Mouse (Mus musculus) stomach, embryonic 14.5 days (tissue): ENCODE data around the gene 1600014C10Rik. TPM values are rescaled to one million over a fixed set of nuclear protein-coding genes. Genes with fewer than 3 reads are reported as not detected.

ENCODE experiments used
- ATAC-seq: fragments of 200-750 bp; cut with Nextera tagmentation; 2 replicates; pipeline ENCODE4 v1.8.0; 2017; ENCODE audit warnings: low read depth, moderate TSS enrichment; ENCODE audit not compliant: insufficient number of reproducible peaks, insufficient read depth, low FRiP score
- H3K27ac ChIP-seq: fragments of 300-500 bp; sonication (generic); 2 replicates; pipeline ENCODE4 v1.5.1; 2014; ENCODE audit warnings: mild to moderate bottlenecking, low read length, moderate library complexity, mixed read lengths
- H3K27me3 ChIP-seq: fragments of 300-500 bp; sonication (generic); 2 replicates; pipeline ENCODE4 v1.6.1; 2014; ENCODE audit warnings: low read length, control low read depth, mixed read lengths; ENCODE audit not compliant: control insufficient read depth, insufficient read depth
- H3K36me3 ChIP-seq: fragments of 300-500 bp; sonication (generic); 2 replicates; pipeline ENCODE4 v1.6.1; 2014; ENCODE audit warnings: mild to moderate bottlenecking, control low read depth, low read length, moderate library complexity, mixed read lengths; ENCODE audit not compliant: control insufficient read depth, insufficient read depth
- H3K4me1 ChIP-seq: fragments of 300-500 bp; sonication (generic); 2 replicates; pipeline ENCODE4 v1.6.1; 2014; ENCODE audit warnings: low read length, control low read depth, mixed read lengths; ENCODE audit not compliant: control insufficient read depth, insufficient read depth
- H3K4me2 ChIP-seq: fragments of 300-500 bp; sonication (generic); replicated peaks from 2 replicates; pipeline ENCODE4 v1.6.1; 2014; ENCODE audit warnings: low read depth, low read length, control low read depth
- H3K4me3 ChIP-seq: fragments of 300-500 bp; sonication (generic); 2 replicates; pipeline ENCODE4 v1.5.1; 2014; ENCODE audit warnings: low read depth, low read length, control low read depth
- H3K9ac ChIP-seq: fragments of 300-500 bp; sonication (generic); replicated peaks from 2 replicates; pipeline ENCODE4 v1.6.1; 2014; ENCODE audit warnings: low read depth, mild to moderate bottlenecking, control low read depth, low read length, moderate library complexity, mixed read lengths
- H3K9me3 ChIP-seq: fragments of 300-500 bp; sonication (generic); 2 replicates; pipeline ENCODE4 v1.6.1; 2016; ENCODE audit warnings: low read depth, low read length, control low read depth; ENCODE audit not compliant: control insufficient read depth
- WGBS: fragments of 180-500 bp; shearing (Covaris S2); extraction: QIAGEN DNeasy Blood & Tissue Kit; methylation state at CpG from one replicate; pipeline ENCODE4 v1.1.7; 2014; 5-methylcytosine and 5-hydroxymethylcytosine counted together
- polyA plus RNA-seq: library from polyadenylated mRNA; unstranded; fragments of >200 nt; fragmentation: Nextera tagmentation; extraction: Ambion mirVana; gene quantifications from 2 replicates; pipeline ENCODE4 v1.2.1, GENCODE M21; 2014

1600014C10Rik gene
- polyA plus RNA-seq, 1 experiment from 2014 or later, result 14.7 TPM

GRCm38 (mm10) chr7:38215281-38215680 is 32.3 kb downstream of the 1600014C10Rik start:
- H3K4me3 ChIP-seq, result no peak overlapping the region
- no peak overlapping the region for H3K27ac ChIP-seq
- 60% methylated on average over 7 of the region's 7 CpGs for WGBS
- H3K36me3 ChIP-seq, result no peaks in the 10 kb centered on the region
- no peak overlapping the region for H3K9ac ChIP-seq
- H3K27me3 ChIP-seq, result no peaks in the 10 kb centered on the region
- no peak for ATAC-seq
- no peaks in the 10 kb centered on the region for H3K9me3 ChIP-seq
- H3K4me1 ChIP-seq, result no peaks in the 10 kb centered on the region
- H3K4me2 ChIP-seq, result no peak overlapping the region

GRCm38 (mm10) chr7:38215697-38216096 is 32.7 kb downstream of the 1600014C10Rik start:
- no peaks in the 10 kb centered on the region for H3K9me3 ChIP-seq
- H3K27ac ChIP-seq, result no peak overlapping the region
- no peak for ATAC-seq
- no peaks in the 10 kb centered on the region for H3K36me3 ChIP-seq
- H3K27me3 ChIP-seq, result no peaks in the 10 kb centered on the region
- no peak overlapping the region for H3K4me2 ChIP-seq
- 84% methylated on average over 6 of the region's 6 CpGs for WGBS
- no peak overlapping the region for H3K4me3 ChIP-seq
- H3K4me1 ChIP-seq, result no peaks in the 10 kb centered on the region
- H3K9ac ChIP-seq, result no peak overlapping the region

GRCm38 (mm10) chr7:38217417-38218171 is 34.6 kb downstream of the 1600014C10Rik start:
- H3K4me1 ChIP-seq, result no peaks in the 10 kb centered on the region
- 71% methylated on average over 5 of the region's 5 CpGs for WGBS
- no peak overlapping the region for H3K27ac ChIP-seq
- no peak overlapping the region for H3K4me2 ChIP-seq
- no peak overlapping the region for H3K9ac ChIP-seq
- H3K9me3 ChIP-seq, result no peaks in the 10 kb centered on the region
- no peak for ATAC-seq
- no peaks in the 10 kb centered on the region for H3K36me3 ChIP-seq
- H3K4me3 ChIP-seq, result no peak overlapping the region
- H3K27me3 ChIP-seq, result no peaks in the 10 kb centered on the region

GRCm38 (mm10) chr7:38218631-38219367 is 35.8 kb downstream of the 1600014C10Rik start:
- no peaks in the 10 kb centered on the region for H3K27me3 ChIP-seq
- H3K4me1 ChIP-seq, result no peaks in the 10 kb centered on the region
- H3K27ac ChIP-seq, result no peak overlapping the region
- no peak overlapping the region for H3K4me2 ChIP-seq
- no peaks in the 10 kb centered on the region for H3K36me3 ChIP-seq
- ATAC-seq, result no peak
- H3K9ac ChIP-seq, result no peak overlapping the region
- H3K4me3 ChIP-seq, result no peak overlapping the region
- H3K9me3 ChIP-seq, result no peaks in the 10 kb centered on the region
- 79% methylated on average over 8 of the region's 8 CpGs for WGBS

GRCm38 (mm10) chr7:38219526-38219925 is 36.5 kb downstream of the 1600014C10Rik start:
- no peak overlapping the region for H3K4me2 ChIP-seq
- no peaks in the 10 kb centered on the region for H3K4me1 ChIP-seq
- H3K9ac ChIP-seq, result no peak overlapping the region
- H3K36me3 ChIP-seq, result no peaks in the 10 kb centered on the region
- whole genome bisulfite sequencing, result 87% methylated on average over 4 of the region's 4 CpGs
- H3K27ac ChIP-seq, result no peak overlapping the region
- H3K4me3 ChIP-seq, result no peak overlapping the region
- no peaks in the 10 kb centered on the region for H3K9me3 ChIP-seq
- ATAC-seq, result no peak
- no peaks in the 10 kb centered on the region for H3K27me3 ChIP-seq

GRCm38 (mm10) chr7:38220866-38221265 is 37.8 kb downstream of the 1600014C10Rik start:
- Histone ChIP-seq H3K27me3 (no peaks in the 10 kb centered on the region), H3K9ac (no peak overlapping the region), H3K4me2 (no peak overlapping the region), H3K4me1 (no peaks in the 10 kb centered on the region), H3K9me3 (no peaks in the 10 kb centered on the region), H3K4me3 (no peak overlapping the region), H3K36me3 (no peaks in the 10 kb centered on the region), H3K27ac (no peak overlapping the region)
- WGBS, result 97% methylated on average over 7 of the region's 7 CpGs
- no peak for ATAC-seq

GRCm38 (mm10) chr7:38224577-38225369 is 41.8 kb downstream of the 1600014C10Rik start:
- Histone ChIP-seq H3K4me3 (no peak overlapping the region), H3K9ac (no peak overlapping the region), H3K4me1 (peaks cover 5% of the 10 kb centered on the region; the same call in 1 of the 2 replicates), H3K4me2 (no peak overlapping the region), H3K27me3 (no peaks in the 10 kb centered on the region), H3K9me3 (no peaks in the 10 kb centered on the region), H3K27ac (no peak overlapping the region), H3K36me3 (no peaks in the 10 kb centered on the region)
- WGBS, result 85% methylated on average over 13 of the region's 13 CpGs
- ATAC-seq, result no peak

- peaks cover 5% of the 10 kb centered on the region; the same call in 1 of the 2 replicates for H3K4me1 ChIP-seq
- no peaks in the 10 kb centered on the region for H3K27me3 ChIP-seq
- WGBS, result 81% methylated on average over 2 of the region's 2 CpGs
- no peak overlapping the region for H3K9ac ChIP-seq
- H3K4me3 ChIP-seq, result no peak overlapping the region
- H3K4me2 ChIP-seq, result peak overlapping the region; percentile 79
- ATAC-seq, result no peak
- H3K9me3 ChIP-seq, result no peaks in the 10 kb centered on the region
- no peaks in the 10 kb centered on the region for H3K36me3 ChIP-seq
- no peak overlapping the region for H3K27ac ChIP-seq
These were observed 43.2 kb downstream of the 1600014C10Rik start for GRCm38 (mm10) chr7:38226226-38226625.
